16 mouse cellular contexts compared by ENCODE assay signal in genomic region chr10:60185023-60185709, GRCm38 (mm10). TPM values are rescaled to one million over a fixed set of nuclear protein-coding genes. Genes with fewer than 3 reads are reported as not detected.
A peak's percentile ranks its signal among the peaks of the same experiment; 100 is the strongest.
DNase-seq lines count a peak whose midpoint lies in the region; ATAC-seq lines count a peak whose summit lies in the region.
"Had no signal": no experiment of that assay in that cellular context is flagged by ENCODE, and none has a peak within 500 bp of the region (broad histone marks: within the 10 kb centered on the region; RNA-seq: fewer than 3 reads in every experiment).

No protein-coding gene starts in this region.

- no peak overlapping the region for H3K4me2 ChIP-seq in heart, embryonic 15.5 days
- no peak overlapping the region for H3K4me2 ChIP-seq in forebrain, embryonic 16.5 days (ENCODE audit: low read length)
- no peak overlapping the region for H3K4me2 ChIP-seq in neural tube, embryonic 15.5 days
- no peak overlapping the region for H3K4me2 ChIP-seq in heart, embryonic 12.5 days
- H3K4me2 ChIP-seq: liver, embryonic 15.5 days; midbrain, embryonic 12.5 days had no signal

- H3K4me3 ChIP-seq in heart, embryonic 15.5 days: no peak overlapping the region
- no peak overlapping the region for H3K4me3 ChIP-seq in forebrain, embryonic 16.5 days (replicated peaks; ENCODE audit: low read length)
- H3K4me3 ChIP-seq in neural tube, embryonic 15.5 days (replicated peaks): no peak overlapping the region
- H3K4me3 ChIP-seq in heart, embryonic 12.5 days: no peak overlapping the region
- H3K4me3 ChIP-seq: liver, embryonic 15.5 days; midbrain, embryonic 12.5 days had no signal

- H3K9ac ChIP-seq in heart, embryonic 15.5 days: no peak overlapping the region
- no peak overlapping the region for H3K9ac ChIP-seq in forebrain, embryonic 16.5 days (replicated peaks; ENCODE audit: low read depth, low read length)
- no peak overlapping the region for H3K9ac ChIP-seq in neural tube, embryonic 15.5 days (replicated peaks)
- H3K9ac ChIP-seq in heart, embryonic 12.5 days: no peak overlapping the region
- H3K9ac ChIP-seq: liver, embryonic 15.5 days; midbrain, embryonic 12.5 days had no signal

- H3K27me3 ChIP-seq in heart, embryonic 15.5 days: peaks cover 28% of the 10 kb centered on the region
- no peaks in the 10 kb centered on the region for H3K27me3 ChIP-seq in forebrain, embryonic 16.5 days (replicated peaks; ENCODE audit: control insufficient read depth, insufficient read depth, low read length)
- no peaks in the 10 kb centered on the region for H3K27me3 ChIP-seq in neural tube, embryonic 15.5 days (replicated peaks)
- H3K27me3 ChIP-seq in heart, embryonic 12.5 days (replicated peaks): peaks cover 58% of the 10 kb centered on the region
- H3K27me3 ChIP-seq: midbrain, embryonic 12.5 days had no signal

- 0 out of 2 replicates have a peak, but pooled peaks have one; percentile 38 for ATAC-seq in heart, embryonic 15.5 days (replicated peaks; ENCODE audit: insufficient number of reproducible peaks, insufficient read depth, low FRiP score, low read depth)
- peak; percentile 69 for ATAC-seq in forebrain, embryonic 16.5 days
- peak; percentile 23; the same call in 1 of the 2 replicates for ATAC-seq in neural tube, embryonic 15.5 days (ENCODE audit: low FRiP score)
- ATAC-seq in heart, embryonic 12.5 days (ENCODE audit: insufficient number of reproducible peaks, low FRiP score): no peak

- peaks cover 12% of the 10 kb centered on the region for H3K4me1 ChIP-seq in heart, embryonic 15.5 days (replicated peaks)
- H3K4me1 ChIP-seq in forebrain, embryonic 16.5 days (replicated peaks; ENCODE audit: control insufficient read depth, insufficient read depth, low read length): peaks cover 11% of the 10 kb centered on the region
- H3K4me1 ChIP-seq in neural tube, embryonic 15.5 days: 0 out of 2 replicates have a peak, but pooled peaks cover 11% of the 10 kb centered on the region
- 0 out of 2 replicates have a peak, but pooled peaks cover 5% of the 10 kb centered on the region for H3K4me1 ChIP-seq in heart, embryonic 12.5 days (replicated peaks)
- H3K4me1 ChIP-seq: liver, embryonic 15.5 days had no signal

- H3K36me3 ChIP-seq in heart, embryonic 15.5 days: no peaks in the 10 kb centered on the region
- no peaks in the 10 kb centered on the region for H3K36me3 ChIP-seq in forebrain, embryonic 16.5 days (ENCODE audit: control insufficient read depth, insufficient read depth)
- H3K36me3 ChIP-seq in neural tube, embryonic 15.5 days: no peaks in the 10 kb centered on the region
- no peaks in the 10 kb centered on the region for H3K36me3 ChIP-seq in heart, embryonic 12.5 days
- H3K36me3 ChIP-seq: liver, embryonic 15.5 days had no signal

- no peaks in the 10 kb centered on the region for H3K9me3 ChIP-seq in heart, embryonic 15.5 days (replicated peaks)
- no peaks in the 10 kb centered on the region for H3K9me3 ChIP-seq in forebrain, embryonic 16.5 days (ENCODE audit: control insufficient read depth, low read length)
- no peaks in the 10 kb centered on the region for H3K9me3 ChIP-seq in neural tube, embryonic 15.5 days (replicated peaks)
- peaks cover 4% of the 10 kb centered on the region; the same call in 1 of the 2 replicates for H3K9me3 ChIP-seq in heart, embryonic 12.5 days (replicated peaks)
- H3K9me3 ChIP-seq: liver, embryonic 15.5 days; midbrain, embryonic 12.5 days had no signal

- H3K27ac ChIP-seq in heart, embryonic 15.5 days: no peak overlapping the region
- no peak overlapping the region for H3K27ac ChIP-seq in forebrain, embryonic 16.5 days (ENCODE audit: low read length)
- H3K27ac ChIP-seq in neural tube, embryonic 15.5 days (replicated peaks): peak overlapping the region; percentile 10; the same call in 1 of the 2 replicates
- no peak overlapping the region for H3K27ac ChIP-seq in heart, embryonic 12.5 days (ENCODE audit: poor library complexity, severe bottlenecking)
- H3K27ac ChIP-seq: liver, embryonic 15.5 days; midbrain, embryonic 12.5 days had no signal

- DNase-seq in heart, adult 18-20 months: no peak
- peak; percentile 59 for DNase-seq in lung, postnatal 10 days
- no peak for DNase-seq in lung, postnatal 14 days
- DNase-seq in spleen, postnatal 4 days (ENCODE audit: low spot score in 2 of 2): no peak
- DNase-seq: cerebellum, adult 9-10 months; heart, postnatal 10 days; kidney, adult 11 months; right cerebral cortex, postnatal 14 days; thymus, postnatal 4 days had no signal

- WGBS in heart, embryonic 15.5 days: 69% methylated on average over 10 of the region's 10 CpGs
- WGBS in forebrain, embryonic 16.5 days: 59% methylated on average over 10 of the region's 10 CpGs
- 84% methylated on average over 10 of the region's 10 CpGs for WGBS in neural tube, embryonic 15.5 days
- 74% methylated on average over 10 of the region's 10 CpGs for WGBS in heart, embryonic 12.5 days

RNA-seq across cellular contexts. Expression of gene Chst3, which starts 33.9 kb away (rescaled TPM):
- polyA plus RNA-seq in heart, embryonic 15.5 days (2015; fragmentation: Nextera tagmentation; extraction: Ambion mirVana): 0.62 and 1.0 TPM in 2 replicates
- total RNA-seq in heart, adult 18-20 months (2021): 1 to 10 TPM in 1 of 2 experiments, under 1 TPM in 1; 0.74 to 1.5 TPM
- polyA plus RNA-seq in forebrain, embryonic 16.5 days (2015; fragmentation: Nextera tagmentation; extraction: Ambion mirVana): 0.83 and 0.90 TPM in 2 replicates
- polyA plus RNA-seq in neural tube, embryonic 15.5 days (2015; fragmentation: Nextera tagmentation; extraction: Ambion mirVana): 1.9 and 2.0 TPM in 2 replicates
- 0.69 and 0.72 TPM in 2 replicates for polyA plus RNA-seq in heart, embryonic 12.5 days (2016; fragmentation: Nextera tagmentation; extraction: Ambion mirVana)
- total RNA-seq: granulocyte monocyte progenitor cell, adult 5-6 weeks had no signal
